Mouse (Mus musculus): Measurements from ENCODE around the gene Zfp706.

DNA sequence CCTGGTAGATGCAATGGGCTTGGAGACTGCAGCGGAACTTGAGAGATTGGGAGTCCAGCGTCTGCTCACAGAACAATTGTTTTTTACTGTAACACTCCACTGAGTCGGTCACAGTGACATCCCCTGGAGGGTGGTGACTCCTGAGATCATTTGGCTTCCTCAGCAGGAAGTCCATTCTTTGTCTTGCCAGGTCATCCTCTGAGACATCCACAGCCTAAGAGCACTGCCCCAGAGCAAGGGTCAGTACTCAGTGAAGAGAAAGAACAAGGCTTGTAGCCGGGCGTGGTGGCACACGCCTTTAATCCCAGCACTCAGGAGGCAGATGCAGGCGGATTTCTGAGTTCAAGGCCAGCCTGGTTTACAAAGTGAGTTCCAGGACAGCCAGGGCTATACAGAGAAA is 38.6 kb upstream of the Zfp706 start:
- TF ChIP-seq GATA1 (IDR thresholded peaks at IDR 0.05; ENCODE audit: low read length) (no peak), TAL1 (IDR thresholded peaks at IDR 0.05; ENCODE audit: low read length) (no peak)
